Mouse (Mus musculus) macrophage (primary cell): Measurements from ENCODE around the gene Clcc1. TPM values are rescaled to one million over a fixed set of nuclear protein-coding genes. Genes with fewer than 3 reads are reported as not detected.
"Not testable (repeated sequence)": the region's sequence is repeated elsewhere in the genome, so short reads cannot be mapped to it uniquely, and the experiment has no call there.

Experiments
- H3K27ac ChIP-seq: fragments of 350-480 bp; formaldehyde crosslinking; 2 replicates; pipeline ENCODE4 v1.9.0; 2021
- H3K36me3 ChIP-seq: fragments of 350-480 bp; formaldehyde crosslinking; 2 replicates; pipeline ENCODE4 v1.9.0; 2021; ENCODE audit errors: inconsistent target
- H3K4me3 ChIP-seq: fragments of 350-480 bp; formaldehyde crosslinking; 2 replicates; pipeline ENCODE4 v1.9.0; 2021; ENCODE audit errors: inconsistent target
- H3K79me2 ChIP-seq: fragments of 350-480 bp; formaldehyde crosslinking; 2 replicates; pipeline ENCODE4 v1.9.0; 2021; ENCODE audit errors: inconsistent target
- WGBS: methylation state at CpG from one replicate; pipeline ENCODE4 v1.1.7; 2026; ENCODE audit warnings: inconsistent platforms; ENCODE audit not compliant: missing documents; 5-methylcytosine and 5-hydroxymethylcytosine counted together
- polyA plus RNA-seq: library from polyadenylated mRNA; stranded (reverse); fragments of 250-400 nt; gene quantifications from 3 replicates; pipeline ENCODE4 v1.2.4, GENCODE M21; 2018; ENCODE audit warnings: inconsistent platforms

Gene Clcc1
- polyA plus RNA-seq, 1 experiment from 2014 or later, result 48.3 TPM

- no peaks in the 10 kb centered on the region for H3K79me2 ChIP-seq
- H3K36me3 ChIP-seq, result peaks cover 75% of the 10 kb centered on the region
- H3K4me3 ChIP-seq, result no peak overlapping the region
- no peak overlapping the region for H3K27ac ChIP-seq
- WGBS, result 95% methylated on average over 4 of the region's 4 CpGs
These were observed 27.3 kb downstream of the Clcc1 start for GRCm38 (mm10) chr3:108681004-108681403.

DNA sequence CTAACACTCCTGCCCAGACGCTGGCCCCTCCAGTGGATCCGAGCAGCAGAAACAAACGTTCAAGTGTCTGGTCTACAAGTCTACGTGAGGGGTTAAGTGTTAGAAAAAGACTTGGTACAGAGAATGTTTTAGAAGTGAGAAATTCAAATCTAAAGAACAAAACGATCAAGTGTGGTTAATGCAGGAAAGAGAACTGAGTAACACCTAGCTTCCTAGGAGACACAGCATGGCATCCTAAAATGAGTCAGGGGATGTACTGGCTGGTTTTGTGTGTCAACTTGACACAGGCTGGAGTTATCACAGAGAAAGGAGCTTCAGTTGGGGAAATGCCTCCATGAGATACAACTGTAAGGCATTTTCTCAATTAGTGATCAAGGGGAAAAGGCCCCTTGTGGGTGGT lies 29.9 kb downstream of the Clcc1 start:
- H3K36me3 ChIP-seq, result peaks cover 61% of the 10 kb centered on the region
- H3K4me3 ChIP-seq, H3K27ac ChIP-seq, H3K79me2 ChIP-seq: not testable (repeated sequence)
- 85% methylated on average over 5 of the region's 5 CpGs for WGBS

DNA sequence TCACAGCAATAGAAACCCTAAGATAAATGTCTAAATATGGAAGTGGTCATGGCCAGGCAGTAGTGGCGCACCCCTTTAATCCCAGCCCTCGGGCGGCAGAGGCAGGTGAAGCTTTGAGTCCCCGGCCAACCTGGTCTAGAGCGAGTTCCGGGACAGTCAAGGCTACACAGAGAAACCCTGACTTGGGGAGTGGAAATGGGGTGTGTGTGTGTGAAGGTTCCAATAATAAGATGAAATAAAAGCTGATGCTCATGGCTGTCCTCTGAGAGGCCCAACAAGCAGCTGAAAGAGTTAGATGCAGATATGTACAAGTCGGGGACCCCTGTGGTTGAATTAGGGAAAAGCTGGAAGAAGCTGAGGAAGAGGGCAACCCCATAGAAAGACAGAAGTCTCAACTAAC lies 32.0 kb downstream of the Clcc1 start:
- Histone ChIP-seq H3K36me3 (peaks cover 46% of the 10 kb centered on the region), H3K4me3 (no peak overlapping the region), H3K79me2 (no peaks in the 10 kb centered on the region), H3K27ac (no peak overlapping the region)
- WGBS, result 100% methylated on average over 7 of the region's 7 CpGs

GRCm38 (mm10) chr3:108689015-108689441 lies 35.3 kb downstream of the Clcc1 start:
- Histone ChIP-seq H3K36me3 (peaks cover 18% of the 10 kb centered on the region), H3K79me2 (no peaks in the 10 kb centered on the region)

GRCm38 (mm10) chr3:108689446-108689845 lies 35.7 kb downstream of the Clcc1 start:
- Histone ChIP-seq H3K4me3 (no peak overlapping the region), H3K79me2 (no peaks in the 10 kb centered on the region), H3K36me3 (peaks cover 21% of the 10 kb centered on the region), H3K27ac (no peak overlapping the region)
- over 99% methylated on average over 8 of the region's 8 CpGs for WGBS

More at GRCm38 (mm10) chr3:108689015-108689441, 35.3 kb downstream of the Clcc1 start:
- H3K27ac ChIP-seq, result no peak overlapping the region
- WGBS, result 91% methylated on average over 6 of the region's 6 CpGs
- no peak overlapping the region for H3K4me3 ChIP-seq

DNA sequence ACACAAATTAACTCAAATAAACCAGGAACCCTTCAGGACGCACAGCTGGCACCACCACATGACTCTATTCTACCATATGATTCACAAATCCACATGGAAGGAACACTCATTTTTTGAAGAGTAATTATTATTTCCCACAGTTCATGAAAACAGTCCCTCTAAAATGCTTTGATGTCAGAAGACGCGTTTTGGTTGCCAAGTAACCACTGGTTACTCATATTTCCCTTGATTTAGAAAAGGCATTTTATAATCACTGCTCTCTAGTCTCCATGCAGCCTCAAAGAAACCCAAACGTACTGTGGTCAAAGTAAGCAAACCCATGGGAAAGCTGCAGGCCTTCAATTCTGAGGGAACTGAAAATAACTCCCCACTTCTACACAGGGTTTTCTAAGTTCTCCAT lies 36.3 kb downstream of the Clcc1 start:
- no peak overlapping the region for H3K4me3 ChIP-seq
- peaks cover 23% of the 10 kb centered on the region for H3K36me3 ChIP-seq
- no peaks in the 10 kb centered on the region for H3K79me2 ChIP-seq
- WGBS, result 76% methylated on average over 4 of the region's 4 CpGs
- no peak overlapping the region for H3K27ac ChIP-seq

GRCm38 (mm10) chr3:108694321-108694720 lies 40.6 kb downstream of the Clcc1 start:
- H3K79me2 ChIP-seq, result no peaks in the 10 kb centered on the region
- H3K4me3 ChIP-seq, result no peak overlapping the region
- 93% methylated on average over 9 of the region's 9 CpGs for WGBS
- H3K36me3 ChIP-seq, result peaks cover 36% of the 10 kb centered on the region
- no peak overlapping the region for H3K27ac ChIP-seq

GRCm38 (mm10) chr3:108698662-108699061 lies 44.9 kb downstream of the Clcc1 start:
- Histone ChIP-seq H3K36me3 (peaks cover 42% of the 10 kb centered on the region), H3K4me3 (no peak overlapping the region), H3K79me2 (no peaks in the 10 kb centered on the region), H3K27ac (no peak overlapping the region)
- WGBS, result 93% methylated on average over 8 of the region's 8 CpGs

DNA sequence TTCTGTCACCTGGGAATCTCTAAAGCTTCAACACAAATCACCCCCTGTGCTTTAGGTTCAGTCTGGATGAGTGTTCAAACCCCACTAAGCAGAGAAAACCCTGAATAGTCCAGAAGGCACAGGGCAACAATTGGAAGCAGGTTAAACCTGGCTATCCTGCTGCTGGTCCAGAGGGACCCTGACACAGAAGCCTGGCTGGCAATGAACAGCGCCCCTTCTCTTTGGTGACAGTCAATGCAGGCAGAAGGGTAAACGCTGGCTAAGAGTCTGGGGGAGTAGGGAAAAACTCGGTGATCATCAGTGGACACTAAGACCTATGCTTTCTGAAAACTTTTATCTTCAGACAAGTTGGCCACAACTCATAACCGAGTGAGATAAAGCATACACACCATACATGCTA lies 46.1 kb downstream of the Clcc1 start:
- H3K36me3 ChIP-seq, result peaks cover 36% of the 10 kb centered on the region
- H3K27ac ChIP-seq, result no peak overlapping the region
- 93% methylated on average over 4 of the region's 4 CpGs for WGBS
- no peaks in the 10 kb centered on the region for H3K79me2 ChIP-seq
- H3K4me3 ChIP-seq, result no peak overlapping the region

- Histone ChIP-seq H3K4me3 (no peak overlapping the region), H3K36me3 (peaks cover 30% of the 10 kb centered on the region), H3K79me2 (no peaks in the 10 kb centered on the region; the same call in 1 of the 2 replicates), H3K27ac (no peak overlapping the region)
- 69% methylated on average over 1 of the region's 1 CpGs for WGBS
These were observed 47.5 kb downstream of the Clcc1 start for GRCm38 (mm10) chr3:108701256-108701655.

- WGBS, result 96% methylated on average over 8 of the region's 8 CpGs
- H3K79me2 ChIP-seq, result no peaks in the 10 kb centered on the region; the same call in 1 of the 2 replicates
- peaks cover 17% of the 10 kb centered on the region; the same call in 1 of the 2 replicates for H3K36me3 ChIP-seq
- no peak overlapping the region for H3K27ac ChIP-seq
- no peak overlapping the region for H3K4me3 ChIP-seq
These were observed 49.1 kb downstream of the Clcc1 start for GRCm38 (mm10) chr3:108702789-108703188.

DNA sequence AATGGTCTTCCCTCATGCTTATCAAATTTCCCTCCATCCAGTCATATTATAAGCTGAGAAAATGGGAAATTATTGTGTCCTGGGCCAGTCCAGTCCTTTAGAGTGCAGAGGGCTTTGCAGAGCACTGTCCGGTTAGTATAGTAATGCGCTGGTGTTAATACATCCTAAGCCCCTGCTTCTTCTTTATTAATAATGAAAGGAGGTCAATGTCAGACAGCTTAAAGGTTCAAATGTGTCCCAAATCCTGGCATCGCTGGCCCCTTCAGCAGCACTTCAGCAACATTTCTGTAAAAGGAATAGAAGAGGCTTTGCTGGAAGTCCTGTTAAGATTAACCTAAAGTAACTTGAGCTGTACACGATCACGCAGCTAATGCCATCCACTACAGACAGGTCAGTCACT lies 57.6 kb downstream of the Clcc1 start:
- Histone ChIP-seq H3K79me2 (peaks cover 54% of the 10 kb centered on the region), H3K27ac (no peak overlapping the region), H3K4me3 (no peak overlapping the region), H3K36me3 (0 out of 2 replicates have a peak, but pooled peaks cover 4% of the 10 kb centered on the region)
- WGBS, result 96% methylated on average over 5 of the region's 5 CpGs

DNA sequence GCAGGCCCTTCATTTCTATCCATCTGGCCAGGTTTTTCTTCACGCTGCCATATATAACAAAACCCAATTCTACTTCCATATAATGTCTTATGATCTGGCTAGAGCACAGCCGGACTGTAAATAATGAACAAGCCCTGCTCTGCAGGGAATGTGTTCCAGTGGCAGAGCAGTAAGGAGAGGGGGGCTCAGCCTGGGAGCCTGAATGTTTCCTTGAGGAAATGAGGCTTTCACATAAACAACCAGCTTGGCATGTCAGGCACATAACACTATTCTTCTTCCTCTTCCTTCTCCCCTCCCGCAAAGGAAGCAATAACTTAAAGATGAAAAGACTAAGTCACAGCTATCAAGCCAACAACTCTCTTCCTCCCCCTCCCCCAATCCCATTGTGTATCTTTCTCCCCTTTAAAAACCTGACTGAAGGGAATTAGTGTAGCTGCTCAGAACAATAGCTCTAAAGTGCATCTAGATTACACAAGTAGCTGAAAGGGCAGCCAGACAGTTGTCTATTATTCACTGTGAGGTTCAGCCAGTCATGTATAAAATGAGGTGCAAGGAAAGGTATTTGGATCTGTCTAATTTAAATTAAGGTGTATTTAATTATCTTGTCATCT lies 59.5 kb downstream of the Clcc1 start:
- Histone ChIP-seq H3K27ac (no peak overlapping the region), H3K36me3 (0 out of 2 replicates have a peak, but pooled peaks cover 4% of the 10 kb centered on the region), H3K79me2 (peaks cover 70% of the 10 kb centered on the region), H3K4me3 (no peak overlapping the region)
- 33% methylated on average over 3 of the region's 3 CpGs for WGBS

DNA sequence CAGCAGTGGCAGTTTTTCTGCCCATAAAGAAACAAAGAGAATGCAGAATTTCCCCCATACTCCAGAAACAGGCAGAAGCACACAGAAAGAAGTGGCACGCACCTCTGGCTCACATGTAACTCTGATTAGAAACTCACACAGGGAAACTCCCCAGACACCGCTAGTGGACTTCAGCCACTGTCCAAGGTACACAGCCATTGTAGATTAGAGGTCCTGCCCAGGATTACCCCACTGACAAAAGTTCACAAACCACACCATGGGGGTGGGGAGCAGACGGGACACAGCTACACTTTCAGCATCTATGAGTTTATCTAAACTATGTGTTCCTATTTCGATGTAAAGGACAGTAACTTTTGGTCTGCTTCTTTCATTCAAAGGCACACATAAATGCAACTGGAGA lies 61.1 kb downstream of the Clcc1 start:
- WGBS, result 97% methylated on average over 4 of the region's 4 CpGs
- H3K27ac ChIP-seq, result no peak overlapping the region
- H3K36me3 ChIP-seq, result 0 out of 2 replicates have a peak, but pooled peaks cover 4% of the 10 kb centered on the region

DNA sequence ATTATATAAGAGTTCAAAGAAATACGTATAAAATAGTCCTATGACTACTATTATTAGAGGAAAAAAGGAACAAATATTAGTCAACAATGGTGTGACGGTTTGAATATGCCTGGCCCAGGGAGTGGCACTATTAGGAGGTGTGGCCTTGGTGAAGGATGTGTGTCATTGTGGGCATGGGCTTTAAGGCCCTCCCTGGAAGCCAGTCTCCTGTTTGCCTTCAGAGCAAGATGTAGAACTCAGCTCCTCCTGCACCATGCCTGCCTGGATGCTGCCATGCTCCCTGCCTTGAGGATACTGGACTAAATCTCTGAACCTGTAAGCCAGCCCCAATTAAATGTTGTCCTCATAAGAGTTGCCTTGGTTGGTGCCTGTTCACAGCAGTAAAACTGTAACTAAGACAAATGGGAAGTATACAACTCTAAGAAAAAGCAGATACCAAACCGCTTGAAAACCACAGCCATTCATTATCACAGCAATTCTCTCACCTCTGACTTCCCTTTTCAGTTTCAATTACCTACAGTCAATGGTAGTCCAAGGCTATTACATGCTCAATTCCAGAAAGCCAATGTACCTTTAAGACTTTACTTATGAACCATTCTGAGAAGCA lies 64.3 kb downstream of the Clcc1 start:
- no peaks in the 10 kb centered on the region for H3K36me3 ChIP-seq
- no peak overlapping the region for H3K27ac ChIP-seq
- WGBS, result 47% methylated on average over 3 of the region's 3 CpGs
- H3K4me3 ChIP-seq, result no peak overlapping the region
- peaks cover 67% of the 10 kb centered on the region for H3K79me2 ChIP-seq

More for the DNA sequence above, 61.1 kb downstream of the Clcc1 start:
- Histone ChIP-seq H3K4me3 (no peak overlapping the region), H3K79me2 (peaks cover 74% of the 10 kb centered on the region)
